Mouse (Mus musculus): Measurements from ENCODE around the gene Mlf2.
A peak's percentile ranks its signal among the peaks of the same experiment; 100 is the strongest.

Mlf2 gene

GRCm38 (mm10) chr6:124911533-124912218, 19.5 kb upstream of the Mlf2 start, which contains the start of gene Lag3:
Gene Lag3 (minus strand): TSS chr6:124911705.
- no peak for DNase-seq (ENCODE audit: extremely low spot score, low read depth, low spot score)

GRCm38 (mm10) chr6:124913214-124913613, 18.0 kb upstream of the Mlf2 start:
- no peak for DNase-seq (ENCODE audit: extremely low spot score, low read depth, low spot score)

- DNase-seq (ENCODE audit: extremely low spot score, low read depth, low spot score) = no peak
These were observed 17.4 kb upstream of the Mlf2 start for GRCm38 (mm10) chr6:124913721-124914285.

GRCm38 (mm10) chr6:124914511-124914910, 16.7 kb upstream of the Mlf2 start:
- no peak for DNase-seq (ENCODE audit: extremely low spot score, low read depth, low spot score)

GRCm38 (mm10) chr6:124915160-124915941, 15.8 kb upstream of the Mlf2 start:
- no peak for DNase-seq (ENCODE audit: extremely low spot score, low read depth, low spot score)

GRCm38 (mm10) chr6:124915942-124916694, 15.1 kb upstream of the Mlf2 start:
- DNase-seq (ENCODE audit: extremely low spot score, low read depth, low spot score) = no peak

- no peak for DNase-seq (ENCODE audit: extremely low spot score, low read depth, low spot score)
These were observed 14.3 kb upstream of the Mlf2 start for GRCm38 (mm10) chr6:124916695-124917517.

GRCm38 (mm10) chr6:124917518-124918330, 13.5 kb upstream of the Mlf2 start:
- DNase-seq (ENCODE audit: extremely low spot score, low read depth, low spot score) = no peak

GRCm38 (mm10) chr6:124918331-124918690, 12.9 kb upstream of the Mlf2 start:
- no peak for DNase-seq (ENCODE audit: extremely low spot score, low read depth, low spot score)

GRCm38 (mm10) chr6:124918890-124919627, 12.1 kb upstream of the Mlf2 start:
- DNase-seq (ENCODE audit: extremely low spot score, low read depth, low spot score) = no peak

GRCm38 (mm10) chr6:124919695-124920317, 11.4 kb upstream of the Mlf2 start, which contains the start of gene Ptms:
Gene Ptms (minus strand): TSS chr6:124920103.
- DNase-seq (ENCODE audit: extremely low spot score, low read depth, low spot score) = peak; percentile 96

GRCm38 (mm10) chr6:124920318-124921085, 10.7 kb upstream of the Mlf2 start:
- no peak for DNase-seq (ENCODE audit: extremely low spot score, low read depth, low spot score)

GRCm38 (mm10) chr6:124921539-124921938, 9.6 kb upstream of the Mlf2 start:
- DNase-seq (ENCODE audit: extremely low spot score, low read depth, low spot score) = no peak

GRCm38 (mm10) chr6:124925173-124925793, 5.9 kb upstream of the Mlf2 start:
- no peak for DNase-seq (ENCODE audit: extremely low spot score, low read depth, low spot score)

GRCm38 (mm10) chr6:124925941-124926340, 5.2 kb upstream of the Mlf2 start:
- DNase-seq (ENCODE audit: extremely low spot score, low read depth, low spot score) = no peak

GRCm38 (mm10) chr6:124930231-124930630, 955 bp upstream of the Mlf2 start:
- no peak for DNase-seq (ENCODE audit: extremely low spot score, low read depth, low spot score)
